Mouse (Mus musculus) ES-Bruce4 (cell line): ENCODE measurements around the gene Myrip.

ENCODE experiments used
- CTCF ChIP-seq: IDR thresholded peaks from one replicate; pipeline ENCODE4 v1.8.1; 2011; ENCODE audit warnings: low read depth, low read length
- POLR2A ChIP-seq: IDR thresholded peaks from one replicate; pipeline ENCODE4 v1.8.1; 2011; ENCODE audit warnings: low read length; ENCODE audit not compliant: insufficient read depth

DNA sequence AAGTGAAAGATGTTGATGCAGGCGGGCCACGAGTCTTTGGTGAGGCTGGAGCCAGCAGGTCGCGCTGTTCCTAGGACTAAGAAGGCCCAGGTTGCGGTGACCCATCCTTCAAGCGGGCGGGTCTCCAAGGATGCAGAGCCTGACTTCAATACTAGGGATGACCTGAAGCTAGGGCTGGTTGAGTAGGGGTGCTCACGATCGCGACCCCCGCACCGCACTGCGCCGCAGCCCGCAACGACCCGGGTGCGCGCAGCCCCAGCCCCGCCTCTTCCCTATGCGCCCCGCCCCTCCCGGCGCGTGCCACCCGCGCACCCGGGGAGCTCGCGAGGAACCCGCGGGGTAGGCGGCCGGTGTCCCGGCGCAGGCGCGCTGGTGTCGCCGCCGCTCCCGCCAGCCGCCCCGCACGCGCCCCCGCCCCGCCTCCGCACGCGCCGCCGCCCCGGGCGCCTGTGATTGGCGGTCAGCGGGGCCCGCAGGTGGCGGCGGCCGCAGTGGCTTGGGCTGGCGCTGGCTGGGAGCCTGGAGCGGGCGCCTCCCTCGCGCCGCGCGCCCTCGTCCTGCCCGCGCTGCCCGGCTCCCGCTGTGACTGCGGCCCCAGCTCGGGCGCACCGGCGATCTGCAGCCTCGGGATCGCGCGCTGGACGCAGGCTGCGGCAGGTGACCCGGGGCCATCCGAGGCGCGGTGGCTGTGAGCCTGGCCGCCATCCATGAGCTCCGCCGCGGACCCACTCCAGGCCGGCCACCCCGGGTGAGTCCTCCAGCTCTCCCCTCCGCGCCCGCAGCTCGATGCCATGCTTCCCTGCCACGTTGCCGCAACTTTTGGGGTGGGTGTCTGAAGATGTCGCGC lies 2.4 kb downstream of the Myrip start:
- TF ChIP-seq POLR2A (no peak), CTCF (peak; percentile 30)
